Mouse (Mus musculus) right cerebral cortex, adult 2 months (tissue): Measurements from ENCODE around the gene Trim17.

Experiments used
- DNase-seq, 2 experiments: peaks; one replicate each; pipeline ENCODE4 v3.0.0; 2021 to 2022; ENCODE audit warnings: low spot score in 2 of 2

Trim17 gene

GRCm38 (mm10) chr11:58954420-58955142 is at the start of gene Trim17, which contains the start of gene Hist3h2a:
TSS of gene Trim17 (plus strand) at chr11:58954685.
TSS of gene Hist3h2a (plus strand) at chr11:58954685.
- peak; percentile 91 for DNase-seq

GRCm38 (mm10) chr11:58904838-58905237 is 49.6 kb upstream of the Trim17 start:
- DNase-seq: no peak

GRCm38 (mm10) chr11:58913776-58914175 is 40.7 kb upstream of the Trim17 start:
- DNase-seq: no peak

- DNase-seq: peak in 1 of 2 experiments; percentile 34
These were observed 39.9 kb upstream of the Trim17 start for GRCm38 (mm10) chr11:58914461-58915028.

GRCm38 (mm10) chr11:58916879-58917744 is 37.4 kb upstream of the Trim17 start:
- no peak for DNase-seq

GRCm38 (mm10) chr11:58917745-58918366 is 36.6 kb upstream of the Trim17 start, which contains the start of gene Btnl10:
TSS of gene Btnl10 (plus strand) at chr11:58917908.
- no peak for DNase-seq

GRCm38 (mm10) chr11:58918759-58919158 is 35.7 kb upstream of the Trim17 start:
- DNase-seq: no peak

- DNase-seq: no peak
These were observed 32.1 kb upstream of the Trim17 start for GRCm38 (mm10) chr11:58922420-58922819.

- DNase-seq: no peak
These were observed 27.8 kb upstream of the Trim17 start for GRCm38 (mm10) chr11:58926651-58927050.

GRCm38 (mm10) chr11:58927053-58927452 is 27.4 kb upstream of the Trim17 start:
- no peak for DNase-seq

GRCm38 (mm10) chr11:58927790-58928651 is 26.5 kb upstream of the Trim17 start:
- peak in 1 of 2 experiments; percentile 44 for DNase-seq

- no peak for DNase-seq
These were observed 25.4 kb upstream of the Trim17 start for GRCm38 (mm10) chr11:58929055-58929454.

- DNase-seq: no peak
These were observed 24.8 kb upstream of the Trim17 start for GRCm38 (mm10) chr11:58929641-58930040.

- DNase-seq: no peak
These were observed 24.2 kb upstream of the Trim17 start for GRCm38 (mm10) chr11:58930254-58930653.

- DNase-seq: no peak
These were observed 22.9 kb upstream of the Trim17 start for GRCm38 (mm10) chr11:58931576-58931975.

GRCm38 (mm10) chr11:58937909-58938308 is 16.6 kb upstream of the Trim17 start:
- no peak for DNase-seq

GRCm38 (mm10) chr11:58938322-58939087 is 16.0 kb upstream of the Trim17 start, which contains the start of gene Rnf187:
TSS of gene Rnf187 (minus strand) at chr11:58938916.
- DNase-seq: peak; percentile 91 to 93

GRCm38 (mm10) chr11:58939088-58939439 is 15.4 kb upstream of the Trim17 start:
- no peak for DNase-seq

GRCm38 (mm10) chr11:58944136-58944535 is 10.3 kb upstream of the Trim17 start:
- DNase-seq: no peak

GRCm38 (mm10) chr11:58947306-58947705 is 7.2 kb upstream of the Trim17 start:
- no peak for DNase-seq
